Mouse (Mus musculus) T-cell, adult 2 months (primary cell): ENCODE measurements around the gene S100a9.

Experiments
- DNase-seq: peaks from one replicate; pipeline ENCODE4 v3.0.0; 2022; ENCODE audit warnings: low spot score

S100a9 gene

DNA sequence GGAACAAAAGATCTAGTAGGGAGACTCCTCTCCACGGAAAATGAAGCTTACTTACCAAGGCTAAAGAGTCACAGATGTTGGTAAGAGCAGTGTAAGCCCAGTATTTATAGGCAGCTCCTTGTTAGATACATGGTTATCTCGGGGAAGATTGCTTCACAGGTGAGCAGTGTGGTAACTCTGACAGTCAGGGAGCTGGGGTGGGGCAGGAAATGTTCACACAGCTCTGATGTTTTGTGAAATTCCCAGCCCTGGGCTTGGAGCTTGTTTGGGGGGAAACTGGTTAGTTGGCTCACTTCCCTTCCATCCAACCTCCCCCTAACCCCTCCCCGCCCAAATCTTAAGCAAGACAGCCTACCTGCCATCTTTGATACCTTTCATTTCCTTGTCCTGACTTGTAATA lies at the start of gene S100a9:
S100a9 (minus strand) TSS at position 109 of the 400 bp plus-strand sequence.
- no peak for DNase-seq

DNA sequence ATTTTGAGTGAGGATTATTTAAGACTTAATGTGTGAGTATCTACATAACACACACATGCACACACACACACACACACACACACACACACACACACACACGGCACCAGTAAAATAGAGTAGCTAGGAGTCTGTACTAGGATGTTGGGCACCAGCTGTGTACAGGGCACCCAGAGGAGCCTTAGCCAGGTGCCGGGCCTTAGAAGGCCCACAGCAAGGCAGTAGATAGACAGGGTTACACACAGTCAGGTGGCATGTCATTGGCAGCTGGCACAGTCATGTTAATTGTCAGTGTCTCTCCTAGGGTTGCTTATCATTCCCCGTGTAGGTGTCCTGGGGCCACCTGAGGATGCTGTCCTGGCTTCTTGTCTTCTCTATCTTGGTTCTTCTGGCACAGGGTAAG lies 31.1 kb upstream of the S100a9 start, which contains the start of gene Pglyrp4:
Pglyrp4 (plus strand) TSS at position 301 of the 400 bp plus-strand sequence.
- DNase-seq: no peak

DNA sequence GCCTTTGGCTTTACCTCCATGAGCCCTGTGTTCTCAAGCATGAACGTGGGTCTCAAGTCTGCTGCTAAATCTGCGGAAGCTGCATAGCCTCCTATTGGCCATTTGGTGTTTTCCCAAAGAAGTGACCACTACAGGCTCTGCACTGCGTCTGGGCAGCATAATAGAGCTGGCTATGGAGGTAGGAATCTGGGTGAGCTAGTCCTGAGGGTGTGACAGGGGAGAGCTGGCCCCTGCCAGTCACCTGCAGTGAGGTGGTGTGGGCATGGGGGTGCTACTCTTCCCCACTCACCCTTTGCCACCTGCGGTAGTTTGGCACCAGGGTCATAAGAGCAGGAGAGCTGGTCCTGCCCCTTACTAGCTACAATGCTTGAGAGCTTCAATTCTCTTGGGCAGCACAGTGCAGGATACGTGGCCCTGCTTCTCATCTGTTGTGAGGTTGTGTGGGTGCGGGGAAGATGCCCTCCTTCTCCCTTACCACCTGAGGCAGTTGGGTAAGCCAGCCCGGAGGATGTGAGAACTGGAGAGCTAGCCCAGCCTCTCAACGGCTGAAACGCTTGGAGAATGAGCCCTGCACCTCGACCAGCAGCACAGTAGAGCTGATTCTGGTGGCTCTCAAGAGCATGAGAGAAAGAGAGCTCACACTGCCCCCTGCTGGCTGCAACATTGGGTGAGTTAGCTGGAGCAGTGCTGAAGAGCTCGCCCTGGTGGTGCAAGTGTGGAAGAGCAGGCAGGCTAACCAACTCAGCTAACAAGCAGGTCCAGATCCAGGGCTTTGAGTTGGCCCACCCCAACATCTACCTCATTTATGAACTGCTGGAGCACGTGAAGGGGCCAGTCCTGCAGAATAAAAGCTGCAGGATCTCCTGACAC lies 14.3 kb upstream of the S100a9 start:
- DNase-seq: peak; percentile 76

DNA sequence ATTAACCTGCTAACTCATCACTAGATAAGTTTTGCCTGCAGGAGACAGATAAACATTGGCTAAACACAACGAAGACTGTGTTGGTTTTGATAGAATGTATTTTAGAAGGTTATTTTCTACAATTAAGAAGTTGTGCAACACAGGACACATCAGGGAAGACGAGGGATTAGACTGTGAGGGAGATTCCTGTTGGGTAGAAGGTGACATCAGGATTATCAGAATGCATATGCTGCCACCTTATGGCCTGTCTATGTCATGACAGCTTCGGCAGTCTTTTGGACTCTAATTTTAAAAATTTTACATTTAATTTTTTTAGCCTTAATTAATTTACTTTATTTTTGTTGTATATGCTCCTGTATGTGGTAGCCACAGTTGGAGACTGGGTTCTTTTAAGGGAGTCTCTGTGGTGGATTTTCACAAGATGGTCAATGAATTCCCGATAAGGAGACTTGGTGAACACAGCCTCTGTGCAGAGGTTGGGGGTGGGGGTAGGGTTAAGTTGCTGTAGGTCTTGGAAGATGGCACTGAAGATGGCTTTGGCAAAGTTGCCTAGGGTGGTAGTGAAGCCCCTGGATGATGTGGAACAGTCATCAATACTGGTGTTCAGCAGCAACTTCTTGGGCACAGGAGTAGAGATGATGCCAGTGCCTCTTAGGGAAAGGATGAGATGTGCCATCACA lies 13.1 kb upstream of the S100a9 start:
- peak; percentile 19 for DNase-seq

DNA sequence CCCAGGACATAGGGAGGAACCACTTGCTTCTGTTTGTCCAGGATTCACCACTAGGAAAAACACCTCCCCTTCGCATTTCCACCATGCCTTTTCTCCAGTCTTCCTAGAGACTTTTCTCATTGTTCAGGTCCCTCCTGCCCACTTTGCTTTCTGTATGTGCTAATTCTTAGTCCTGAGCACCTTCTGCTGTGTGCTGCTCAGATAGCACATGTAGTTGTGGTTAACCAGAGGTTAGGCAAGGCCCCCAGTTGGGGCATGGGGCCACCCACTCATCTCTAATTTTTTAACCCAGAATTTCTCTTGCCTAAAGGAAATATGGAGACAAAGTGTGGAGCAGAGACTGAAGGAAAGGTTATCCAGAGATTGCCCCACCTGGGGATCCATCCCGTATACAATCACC lies 6.7 kb upstream of the S100a9 start:
- DNase-seq: no peak

DNA sequence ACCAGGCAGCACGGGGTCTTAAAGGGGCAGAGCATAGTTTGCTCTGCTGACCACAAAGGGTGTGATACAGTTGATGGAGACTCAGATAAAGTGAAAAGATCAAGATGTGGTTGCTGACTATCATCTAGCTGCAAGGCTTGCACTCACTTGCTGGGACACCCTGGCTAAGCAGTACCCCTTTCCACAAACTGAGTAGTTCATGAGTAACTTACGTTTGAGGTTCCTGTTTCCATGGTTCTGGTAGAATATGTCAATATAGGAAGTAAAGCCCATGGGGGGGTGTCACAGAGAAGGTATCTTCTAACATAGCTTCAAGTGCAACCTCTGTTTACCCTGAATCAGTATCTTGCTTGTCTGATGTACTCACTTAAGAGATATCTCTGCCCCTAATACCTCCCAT lies 2.0 kb downstream of the S100a9 start:
- DNase-seq: no peak

DNA sequence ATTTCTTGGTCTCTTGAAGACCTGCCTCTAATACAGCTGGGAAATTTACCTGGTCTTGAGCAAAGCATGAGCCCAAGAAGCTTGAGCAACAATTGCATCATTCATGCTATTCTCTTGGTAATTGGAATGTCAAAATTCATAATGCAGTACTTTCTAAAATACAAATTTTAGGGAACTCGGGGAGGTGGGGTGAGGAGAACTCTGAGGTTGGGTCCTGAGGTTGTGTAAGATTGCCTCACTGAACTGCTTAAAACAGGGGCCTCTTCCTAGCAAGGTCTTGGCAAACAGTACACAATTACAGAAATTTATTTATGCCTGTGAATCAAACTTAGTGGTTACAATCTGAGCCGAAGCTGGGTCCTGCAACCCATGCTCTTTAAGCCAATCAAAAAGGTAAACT lies 8.7 kb downstream of the S100a9 start:
- no peak for DNase-seq

DNA sequence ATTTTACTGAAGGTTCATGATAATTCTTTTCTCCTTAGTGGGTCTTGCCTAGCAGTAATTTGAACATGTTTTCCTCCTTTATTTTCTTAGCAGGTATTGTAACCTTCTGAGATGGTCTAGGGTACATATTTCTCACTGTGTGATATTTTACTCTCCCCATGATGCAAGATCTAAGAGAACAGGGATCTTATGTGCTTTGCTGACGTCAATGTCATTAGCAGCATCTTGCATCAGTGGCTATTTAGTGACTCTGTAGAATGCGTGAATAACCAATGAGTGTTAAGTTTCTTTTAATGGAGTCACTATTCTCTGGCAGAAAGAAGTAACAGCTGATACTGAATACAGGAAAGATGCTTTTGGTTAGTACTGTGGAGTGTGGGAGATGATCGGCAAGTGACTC lies 11.6 kb downstream of the S100a9 start:
- no peak for DNase-seq

DNA sequence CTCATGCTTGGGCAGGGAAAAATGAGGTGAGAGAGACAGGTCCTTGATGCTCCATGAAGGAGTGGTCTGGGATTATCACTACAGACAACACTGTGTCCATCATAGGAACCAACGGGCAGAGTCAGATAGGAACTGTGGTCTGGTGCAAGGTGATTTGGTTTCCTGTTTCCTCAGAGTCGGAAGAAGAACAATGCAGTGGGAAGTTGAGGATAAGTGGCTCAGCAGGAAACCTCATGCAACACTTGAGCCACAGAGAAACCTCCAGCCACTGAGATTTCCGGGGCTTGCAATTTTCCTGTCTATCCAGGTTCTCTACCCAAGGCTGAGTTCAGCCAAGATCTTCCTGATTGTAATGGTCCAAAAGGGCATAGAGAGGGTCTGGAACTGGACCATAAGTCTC lies 16.9 kb downstream of the S100a9 start:
- DNase-seq: no peak

DNA sequence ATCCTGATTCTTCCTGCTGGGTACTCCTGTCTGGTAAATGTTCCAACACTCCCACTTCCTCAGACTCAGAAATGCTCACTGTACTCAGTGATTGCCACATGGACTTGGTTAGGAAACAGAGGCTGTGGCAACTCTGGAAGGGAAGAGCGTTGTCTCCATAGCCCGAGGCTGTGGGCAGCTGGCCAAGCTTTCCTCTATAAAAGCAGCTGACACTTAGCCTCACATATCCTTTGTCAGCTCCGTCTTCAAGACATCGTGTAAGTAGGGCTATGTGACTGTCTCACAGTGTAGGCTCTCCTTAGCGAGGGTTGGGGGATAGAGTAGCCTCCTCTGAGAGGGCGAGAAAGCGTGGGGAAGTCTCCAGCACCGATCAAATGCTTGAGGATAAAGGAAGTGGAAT lies 26.7 kb downstream of the S100a9 start, which contains the start of gene S100a8:
S100a8 (plus strand) TSS at position 133 of the 400 bp plus-strand sequence.
- DNase-seq: no peak

DNA sequence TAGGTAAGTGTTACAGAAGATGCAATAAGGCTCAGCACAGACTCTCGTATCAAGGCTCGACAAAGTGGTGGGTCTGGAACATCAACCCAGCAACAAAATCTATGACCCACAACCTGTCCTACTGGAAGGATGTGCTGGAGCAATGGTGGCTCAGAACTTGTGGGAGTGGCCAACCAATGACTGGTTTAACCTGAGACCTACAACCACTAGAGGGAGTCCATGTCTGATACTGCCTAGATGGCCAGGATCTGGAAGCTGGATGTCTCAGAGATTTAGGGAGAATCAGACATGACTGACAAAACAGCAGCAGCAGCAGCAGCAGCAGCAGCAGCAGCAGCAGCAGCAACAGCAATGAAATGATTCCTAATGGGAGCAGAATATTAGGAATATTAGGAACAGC lies 31.3 kb downstream of the S100a9 start:
- DNase-seq: no peak

DNA sequence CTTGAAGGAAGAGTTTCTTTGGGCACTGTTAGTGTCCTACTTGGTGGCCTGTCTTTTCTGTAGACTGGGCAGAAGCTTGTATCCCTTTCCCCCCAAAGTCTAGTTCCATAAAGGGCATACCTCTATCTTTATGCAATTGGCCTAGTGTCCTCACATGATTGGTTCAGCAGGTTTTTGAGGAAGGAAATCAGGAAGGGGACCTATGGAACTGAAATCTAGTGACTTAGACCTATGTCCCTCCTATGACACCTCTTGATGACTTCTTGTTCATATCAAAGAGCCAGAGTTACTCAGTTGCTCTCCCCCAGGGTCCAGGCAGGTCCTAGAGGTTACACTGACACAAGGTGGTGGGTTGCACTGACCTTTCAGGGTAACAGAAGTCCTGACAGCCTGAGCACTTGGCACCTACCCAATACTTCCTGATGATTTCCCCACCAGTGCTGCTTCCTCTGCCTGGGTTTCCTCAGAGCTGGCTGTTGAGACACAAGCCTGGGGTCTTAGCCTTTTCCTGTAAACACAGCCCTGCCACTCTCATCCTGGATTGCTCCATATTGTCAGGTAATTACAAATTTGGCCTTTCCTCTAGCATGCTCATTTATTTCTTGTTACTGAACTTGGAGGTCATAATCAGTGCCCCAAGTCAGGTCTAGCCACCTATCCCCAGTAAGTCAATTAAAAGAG lies 36.0 kb downstream of the S100a9 start:
- no peak for DNase-seq

DNA sequence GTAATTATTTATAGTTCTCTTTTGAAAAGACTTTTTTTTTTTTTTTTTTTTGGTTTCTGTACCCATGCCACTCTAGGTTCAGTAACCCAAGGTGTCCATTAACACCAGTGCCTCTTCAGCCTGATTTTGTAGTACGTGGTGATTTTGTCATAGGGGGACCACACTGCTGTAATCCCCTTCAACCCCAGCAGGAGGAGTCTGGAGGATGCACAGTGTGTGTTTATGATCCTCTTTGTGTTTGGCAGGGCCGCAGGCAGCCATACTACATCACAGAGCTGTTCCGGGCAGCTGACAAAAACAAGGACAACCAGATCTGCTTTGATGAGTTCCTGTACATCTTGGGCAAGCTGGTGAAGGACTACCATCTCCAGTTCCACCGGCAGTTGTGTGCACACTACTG lies 38.1 kb downstream of the S100a9 start:
- no peak for DNase-seq

DNA sequence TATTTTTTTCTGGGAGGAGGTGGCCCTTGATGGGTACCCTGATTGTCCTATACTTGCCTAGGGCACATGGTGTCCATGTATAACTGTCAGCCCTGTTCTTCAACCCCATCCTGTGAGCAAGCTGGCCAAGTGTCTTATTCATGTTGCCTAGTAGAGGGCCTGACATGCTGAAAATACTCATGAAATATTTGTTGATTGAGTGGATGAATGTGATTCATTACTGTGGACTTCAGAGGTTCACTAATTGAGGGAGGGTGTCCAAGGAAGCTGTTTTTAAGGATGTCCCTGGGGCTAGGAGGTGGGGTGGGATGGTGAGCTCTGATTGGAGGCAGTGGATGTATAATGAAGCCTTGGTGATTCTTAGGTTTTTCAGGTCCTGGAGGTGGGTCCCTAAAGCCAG lies 41.8 kb downstream of the S100a9 start, which contains the start of gene S100a7a:
S100a7a (plus strand) TSS at position 301 of the 400 bp plus-strand sequence.
- no peak for DNase-seq

DNA sequence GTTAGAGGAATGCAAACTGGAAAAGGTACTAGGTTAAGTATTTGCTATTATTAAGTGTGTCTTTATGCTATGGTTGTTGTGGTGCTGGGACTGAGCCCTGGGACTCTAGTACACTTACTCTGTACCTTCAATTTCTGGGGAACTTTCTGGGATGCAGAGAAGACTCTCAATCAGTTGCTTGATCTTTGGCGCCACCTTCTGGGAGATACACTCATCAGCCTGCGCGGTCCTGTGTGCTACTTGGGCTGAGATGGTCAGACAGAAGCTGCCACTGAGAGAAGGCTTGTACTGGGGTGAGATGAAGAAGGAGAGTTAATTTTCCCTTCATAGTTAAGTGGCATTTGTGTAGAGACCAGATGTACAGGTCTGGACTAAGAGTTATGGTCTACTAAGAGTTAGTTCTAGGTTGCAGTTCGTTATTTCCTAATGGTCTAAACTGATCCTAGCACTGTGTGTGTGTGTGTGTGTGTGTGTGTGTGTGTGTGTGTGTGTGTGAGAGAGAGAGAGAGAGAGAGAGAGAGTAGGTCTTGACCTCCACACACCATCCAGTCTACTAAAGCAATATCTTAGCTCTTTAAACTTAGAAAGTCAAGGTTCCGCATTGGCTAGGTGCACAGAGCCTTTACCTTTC lies 42.5 kb downstream of the S100a9 start:
- DNase-seq: peak; percentile 27

DNA sequence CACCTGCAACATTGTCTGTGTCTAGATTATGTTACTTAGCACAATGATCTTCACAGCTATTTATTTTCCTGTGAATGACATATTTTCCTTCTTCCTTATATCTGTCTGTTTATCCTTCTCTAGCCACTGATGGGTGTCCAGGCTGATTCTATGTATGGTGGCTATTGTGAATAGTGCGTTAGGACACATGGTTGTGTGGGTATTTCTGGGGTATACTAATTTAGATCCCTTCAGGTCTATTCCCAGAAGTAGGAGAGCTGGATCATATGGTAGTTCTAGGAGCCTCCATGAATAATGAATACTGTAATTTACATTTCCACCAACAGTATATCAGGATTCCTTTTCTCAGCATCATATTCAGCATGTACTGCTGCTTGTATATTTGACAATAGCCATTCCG lies 45.7 kb downstream of the S100a9 start:
- DNase-seq: no peak

DNA sequence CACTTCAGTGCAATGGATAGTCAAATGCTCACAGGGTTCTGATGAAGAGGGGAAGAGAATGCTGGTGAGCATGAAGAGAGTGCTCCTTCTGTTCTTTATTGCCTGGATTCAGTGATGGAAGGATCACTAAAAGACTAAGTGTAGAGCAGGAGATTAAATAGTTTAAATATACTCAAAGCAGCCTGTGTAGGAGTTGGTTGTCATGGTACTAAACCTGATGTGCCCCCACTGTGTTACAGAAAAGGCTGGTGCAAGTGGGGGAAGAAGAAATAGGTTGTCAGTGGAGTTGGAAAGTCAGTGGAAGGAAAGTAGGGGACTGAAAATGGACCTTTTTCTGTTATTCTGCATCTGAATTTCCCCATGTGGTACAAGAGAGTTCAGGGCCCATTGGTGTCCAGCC lies 46.5 kb downstream of the S100a9 start:
- DNase-seq: no peak

DNA sequence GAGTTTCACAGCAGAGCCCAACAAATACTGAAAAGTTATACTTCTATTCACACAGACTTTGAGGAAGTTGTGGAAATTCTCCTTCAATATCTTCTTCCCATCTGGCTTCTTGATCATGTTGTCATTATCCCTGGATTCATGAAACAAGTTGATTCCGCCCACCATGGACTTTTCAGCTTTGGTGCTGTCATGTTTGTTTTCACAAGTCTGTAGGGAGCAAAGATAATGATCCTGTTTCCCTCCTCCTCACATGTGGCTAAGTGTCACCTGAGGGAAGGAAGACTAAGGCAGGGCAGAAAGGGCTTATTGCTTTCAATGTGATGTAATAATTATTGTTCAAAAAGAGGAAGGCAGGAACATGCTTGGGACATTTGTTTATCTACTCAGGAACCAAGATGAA lies 48.2 kb downstream of the S100a9 start:
- no peak for DNase-seq

DNA sequence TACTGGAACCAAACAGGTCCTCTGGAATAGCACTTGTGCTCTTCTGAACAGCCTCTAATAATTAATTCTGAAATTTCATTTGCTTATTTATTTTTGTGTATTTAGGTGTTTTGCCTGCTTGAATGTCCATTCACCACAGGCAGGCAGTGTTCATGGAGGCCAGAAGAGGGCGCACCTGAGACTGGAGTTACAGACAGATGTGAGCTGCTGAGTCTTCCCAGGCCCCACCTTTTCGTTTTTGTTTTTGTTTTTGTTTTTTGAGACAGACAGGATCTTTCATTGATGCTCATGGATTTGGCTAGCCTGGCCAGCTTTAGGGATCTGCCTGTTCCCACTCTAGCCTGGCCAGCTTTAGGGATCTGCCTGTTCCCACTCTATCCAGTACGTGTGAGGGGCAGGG lies 51.3 kb downstream of the S100a9 start:
- DNase-seq: peak; percentile 41
